In the genomic region with DNA sequence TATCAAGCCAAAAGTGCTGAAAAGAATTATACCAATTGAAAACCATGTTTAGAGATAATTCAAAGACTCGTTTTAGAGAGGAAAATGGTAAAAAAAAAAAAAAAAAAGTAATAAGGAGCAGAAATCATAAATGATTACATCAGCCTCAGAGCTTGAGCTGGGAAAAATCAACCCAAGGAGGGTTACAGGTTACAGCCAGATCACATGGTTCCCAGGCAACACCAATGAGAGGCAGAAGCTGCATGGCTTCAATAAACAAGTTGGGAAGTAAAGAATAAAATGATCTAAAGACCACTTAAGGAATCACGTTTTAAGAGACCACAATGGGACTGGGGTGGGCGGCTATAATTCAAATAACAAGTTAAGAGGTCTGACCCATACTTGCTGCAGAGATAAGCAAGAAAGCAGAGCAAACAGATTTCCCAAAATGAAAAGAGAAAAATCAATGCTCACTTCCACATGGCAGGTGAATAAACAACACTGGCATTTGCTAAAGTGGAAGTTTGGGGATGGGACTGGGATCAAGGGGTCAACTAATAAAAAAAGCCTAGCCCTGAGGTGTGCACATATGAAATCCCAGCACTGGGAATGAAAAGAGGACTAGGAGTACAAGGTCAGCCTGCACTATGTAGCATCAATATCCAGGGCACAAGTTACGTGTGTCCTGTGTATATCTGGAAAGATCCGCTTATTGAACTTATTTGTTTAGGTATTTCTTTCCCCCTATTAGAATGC, we compare ENCODE assay signal across 8 mouse cellular contexts. TPM values are rescaled to one million over a fixed set of nuclear protein-coding genes. Genes with fewer than 3 reads are reported as not detected.
DNase-seq lines count a peak whose midpoint lies in the region; ATAC-seq and TF ChIP-seq lines count a peak whose summit lies in the region.
"Had no signal": no experiment of that assay in that cellular context is flagged by ENCODE, and none has a peak within 500 bp of the region (broad histone marks: within the 10 kb centered on the region; RNA-seq: fewer than 3 reads in every experiment).

No protein-coding gene starts in this region.

- H3K4me1 ChIP-seq in lung, postnatal 0 days (ENCODE audit: insufficient read depth, low read depth, low read length): peaks cover 6% of the 10 kb centered on the region; the same call in 1 of the 2 replicates
- H3K4me1 ChIP-seq in forebrain, embryonic 11.5 days (replicated peaks; ENCODE audit: control insufficient read depth, insufficient read depth, low read length): peaks cover 4% of the 10 kb centered on the region; the same call in 1 of the 2 replicates
- peaks cover 13% of the 10 kb centered on the region for H3K4me1 ChIP-seq in limb, embryonic 14.5 days (ENCODE audit: control insufficient read depth, insufficient read depth, low read length)
- peaks cover 7% of the 10 kb centered on the region; the same call in 1 of the 2 replicates for H3K4me1 ChIP-seq in stomach, postnatal 0 days (replicated peaks; ENCODE audit: control insufficient read depth, insufficient read depth)

- DNase-seq in lung, postnatal 0 days (ENCODE audit: low spot score): no peak
- no peak for DNase-seq in lung, postnatal 25 days (ENCODE audit: low spot score)
- no peak for DNase-seq in forebrain, embryonic 11.5 days (ENCODE audit: low spot score)
- DNase-seq in limb, embryonic 14.5 days (ENCODE audit: low spot score): no peak
- no peak for DNase-seq in stomach, postnatal 0 days (ENCODE audit: low spot score)
- DNase-seq in adrenal gland, adult 8-10 months: no peak
- DNase-seq in kidney, postnatal 10 days: no peak
- DNase-seq: kidney, adult 9 months had no signal

- H3K4me2 ChIP-seq in lung, postnatal 0 days (replicated peaks; ENCODE audit: low read depth, low read length): peak overlapping the region; percentile 63
- peak overlapping the region; percentile 63 for H3K4me2 ChIP-seq in forebrain, embryonic 11.5 days (ENCODE audit: low read depth, low read length, severe bottlenecking)
- H3K4me2 ChIP-seq in limb, embryonic 14.5 days (replicated peaks; ENCODE audit: low read depth, low read length, severe bottlenecking): peak overlapping the region; percentile 63
- peak overlapping the region; percentile 52 for H3K4me2 ChIP-seq in stomach, postnatal 0 days (replicated peaks; ENCODE audit: low read depth)

- no peaks in the 10 kb centered on the region for H3K27me3 ChIP-seq in lung, postnatal 0 days (replicated peaks; ENCODE audit: insufficient read depth, low read length)
- no peaks in the 10 kb centered on the region for H3K27me3 ChIP-seq in forebrain, embryonic 11.5 days (ENCODE audit: control insufficient read depth, insufficient read depth, low read length)
- no peaks in the 10 kb centered on the region for H3K27me3 ChIP-seq in limb, embryonic 14.5 days (ENCODE audit: control insufficient read depth, insufficient read depth, low read length)
- no peaks in the 10 kb centered on the region for H3K27me3 ChIP-seq in stomach, postnatal 0 days (ENCODE audit: control insufficient read depth, insufficient read depth, low read length)

- H3K36me3 ChIP-seq in lung, postnatal 0 days (ENCODE audit: insufficient read depth, low read length): peaks cover 7% of the 10 kb centered on the region; the same call in 1 of the 2 replicates
- H3K36me3 ChIP-seq in forebrain, embryonic 11.5 days (ENCODE audit: control insufficient read depth, insufficient read depth, low read length): no peaks in the 10 kb centered on the region; the same call in 1 of the 2 replicates
- peaks cover 17% of the 10 kb centered on the region for H3K36me3 ChIP-seq in limb, embryonic 14.5 days (ENCODE audit: control insufficient read depth, insufficient read depth, low read length)
- no peaks in the 10 kb centered on the region for H3K36me3 ChIP-seq in stomach, postnatal 0 days (ENCODE audit: control insufficient read depth, insufficient read depth, low read length)

- no peak overlapping the region for H3K27ac ChIP-seq in lung, postnatal 0 days (ENCODE audit: low read length)
- no peak overlapping the region for H3K27ac ChIP-seq in forebrain, embryonic 11.5 days (ENCODE audit: low read depth, low read length)
- H3K27ac ChIP-seq in limb, embryonic 14.5 days (replicated peaks; ENCODE audit: low read depth, low read length): no peak overlapping the region
- no peak overlapping the region for H3K27ac ChIP-seq in stomach, postnatal 0 days (replicated peaks)

- TF ChIP-seq POLR2A in limb, embryonic 14.5 days (IDR thresholded peaks at IDR 0.05; ENCODE audit: borderline replicate concordance, extremely low read depth, insufficient read depth, insufficient read length): no peak

- TF ChIP-seq CTCF in lung, postnatal 0 days (IDR thresholded peaks at IDR 0.05): no peak
- TF ChIP-seq CTCF in stomach, postnatal 0 days (IDR thresholded peaks at IDR 0.05; ENCODE audit: low read depth): no peak

- no peak overlapping the region for H3K4me3 ChIP-seq in lung, postnatal 0 days (ENCODE audit: low read depth, low read length)
- peak overlapping the region; percentile 86 for H3K4me3 ChIP-seq in forebrain, embryonic 11.5 days (ENCODE audit: low read depth, low read length)
- H3K4me3 ChIP-seq in limb, embryonic 14.5 days (replicated peaks; ENCODE audit: low read length): peak overlapping the region; percentile 90
- H3K4me3 ChIP-seq in stomach, postnatal 0 days (ENCODE audit: low read depth, low read length): peak overlapping the region; percentile 95

- no peak for ATAC-seq in lung, postnatal 0 days
- no peak for ATAC-seq in forebrain, embryonic 11.5 days (replicated peaks; ENCODE audit: low FRiP score)
- ATAC-seq in limb, embryonic 14.5 days (ENCODE audit: low FRiP score, low read depth): no peak
- ATAC-seq in stomach, postnatal 0 days (ENCODE audit: low FRiP score, low TSS enrichment): no peak

- WGBS in lung, postnatal 0 days: 46% methylated on average over 5 of the region's 5 CpGs
- WGBS in forebrain, embryonic 11.5 days: 79% methylated on average over 5 of the region's 5 CpGs
- WGBS in limb, embryonic 14.5 days: 74% methylated on average over 5 of the region's 5 CpGs
- WGBS in stomach, postnatal 0 days: 54% methylated on average over 5 of the region's 5 CpGs

- no peak for TF ChIP-seq EP300 in lung, postnatal 0 days (IDR thresholded peaks at IDR 0.05)
- no peak for TF ChIP-seq EP300 in stomach, postnatal 0 days (optimal IDR thresholded peaks at IDR 0.05)

- no peaks in the 10 kb centered on the region for H3K9me3 ChIP-seq in lung, postnatal 0 days (ENCODE audit: low read length)
- H3K9me3 ChIP-seq in forebrain, embryonic 11.5 days (ENCODE audit: control insufficient read depth, low read length): no peaks in the 10 kb centered on the region
- no peaks in the 10 kb centered on the region for H3K9me3 ChIP-seq in limb, embryonic 14.5 days (ENCODE audit: control insufficient read depth, low read length)
- H3K9me3 ChIP-seq in stomach, postnatal 0 days (ENCODE audit: control insufficient read depth, low read length): no peaks in the 10 kb centered on the region

- H3K9ac ChIP-seq in lung, postnatal 0 days (replicated peaks; ENCODE audit: low read depth): no peak overlapping the region
- peak overlapping the region; percentile 27 for H3K9ac ChIP-seq in forebrain, embryonic 11.5 days (ENCODE audit: low read length)
- H3K9ac ChIP-seq in limb, embryonic 14.5 days (ENCODE audit: low read depth, low read length, severe bottlenecking): peak overlapping the region; percentile 95; the same call in 1 of the 2 replicates
- no peak overlapping the region for H3K9ac ChIP-seq in stomach, postnatal 0 days (ENCODE audit: low read length)

RNA-seq across cellular contexts. Expression of a gene that starts 1.5 kb away (rescaled TPM):
- polyA plus RNA-seq in lung, postnatal 0 days (2015; fragmentation: Nextera tagmentation; extraction: Ambion mirVana): 15.9 and 16.9 TPM in 2 replicates
- 47.4 and 53.9 TPM in 2 replicates for polyA plus RNA-seq in forebrain, embryonic 11.5 days (2014; fragmentation: Nextera tagmentation; extraction: Ambion mirVana)
- polyA plus RNA-seq in limb, embryonic 14.5 days (2012; rRNA removed): 30.5 and 36.5 TPM in 2 replicates
- polyA plus RNA-seq in limb, embryonic 14.5 days (2014; fragmentation: Nextera tagmentation; extraction: Ambion mirVana): 35.7 and 40.1 TPM in 2 replicates
- polyA plus RNA-seq in stomach, postnatal 0 days (2015; fragmentation: Nextera tagmentation; extraction: Ambion mirVana): 9.6 and 10.1 TPM in 2 replicates
- total RNA-seq in adrenal gland, adult 8-10 months (2022): 10 to 100 TPM; 34.4 to 46.4 (median 42.1) TPM

Comparison
In these comparisons a context has a peak if more than half of its experiments do, and no peak if none do; other contexts are left out.
1. H3K9ac ChIP-seq: peak in forebrain, embryonic 11.5 days (single experiment) and limb, embryonic 14.5 days (single experiment); none in lung, postnatal 0 days (single experiment) and stomach, postnatal 0 days (single experiment).
2. Peak in every context shown above with its lines, with median percentiles within 50 percentile points of each other: H3K4me2 ChIP-seq.